Mouse (Mus musculus) embryonic fibroblast, embryonic 13.5 days (primary cell): ENCODE results near the gene Ostn.

Source experiments
- CTCF ChIP-seq: IDR thresholded peaks from 2 replicates; pipeline ENCODE4 v1.5.1; 2011; ENCODE audit warnings: mild to moderate bottlenecking, control low read depth, low read length, moderate library complexity, borderline replicate concordance; ENCODE audit not compliant: insufficient read depth
- POLR2A ChIP-seq: IDR thresholded peaks from 2 replicates; pipeline ENCODE4 v1.6.1; 2011; ENCODE audit warnings: low read depth, mild to moderate bottlenecking, control low read depth, low read length, moderate library complexity

DNA sequence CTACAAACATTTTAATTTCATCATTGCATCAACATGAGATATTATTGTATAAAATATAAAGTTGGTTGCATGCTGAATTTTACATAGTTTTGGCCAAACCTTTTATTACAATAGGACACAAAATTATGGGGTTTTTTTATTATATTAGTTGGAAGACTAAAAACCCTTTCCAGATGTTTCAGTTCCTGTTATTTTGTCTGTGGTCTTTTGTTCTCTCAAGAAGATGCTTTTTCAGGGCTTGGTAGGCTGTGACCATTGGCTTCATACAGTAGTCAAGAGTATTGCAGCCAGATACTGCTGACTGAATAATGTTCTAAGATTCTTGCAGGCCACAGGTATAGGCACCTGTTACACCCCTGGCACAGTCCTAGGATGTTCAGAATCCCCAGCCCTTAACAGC lies 14.8 kb downstream of the Ostn start:
- TF ChIP-seq CTCF (no peak), POLR2A (no peak)
